Mouse (Mus musculus) left cerebral cortex, adult 11 months (tissue): ENCODE results near the gene Hsbp1.
"Not testable (repeated sequence)": the region's sequence is repeated elsewhere in the genome, so short reads cannot be mapped to it uniquely, and the experiment has no call there.

Experiments used
- DNase-seq: peaks from one replicate; pipeline ENCODE4 v3.0.0; 2022; ENCODE audit warnings: low spot score

Hsbp1 gene

DNA sequence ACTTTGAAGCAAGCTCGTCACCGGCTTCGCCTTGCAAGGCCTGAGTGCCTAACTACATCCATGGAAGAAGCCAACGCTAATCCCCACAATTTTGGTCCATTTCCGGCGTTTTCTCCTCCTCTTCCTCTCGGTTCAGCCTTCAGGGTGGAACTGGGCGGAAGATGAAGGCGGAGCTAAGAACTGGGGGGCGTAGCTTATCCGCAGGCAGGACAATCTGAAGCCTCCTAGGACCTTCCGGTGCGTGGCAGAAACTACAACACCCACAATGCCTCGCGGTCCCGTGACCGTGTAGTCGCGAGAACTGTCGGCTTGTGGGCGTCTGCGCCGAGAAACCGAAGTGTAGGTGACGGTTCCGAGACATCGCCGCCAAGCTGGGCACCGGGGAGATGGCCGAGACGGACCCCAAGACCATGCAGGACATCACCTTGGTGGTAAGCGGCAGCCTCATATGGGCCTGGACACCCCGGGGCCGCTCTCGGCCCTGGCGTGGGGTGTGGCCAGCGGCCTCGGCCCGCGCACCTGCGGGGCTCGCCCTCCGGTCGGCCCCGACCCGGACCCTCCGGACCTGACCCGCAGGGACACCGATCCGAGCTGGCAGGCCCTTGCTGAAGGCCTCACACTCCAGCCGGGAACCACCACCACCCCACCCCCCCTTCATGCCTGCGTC lies at the start of gene Hsbp1:
Gene Hsbp1, plus strand, starts transcription at position 299 of the 667 bp plus-strand sequence.
- DNase-seq, result peak; percentile 94

DNA sequence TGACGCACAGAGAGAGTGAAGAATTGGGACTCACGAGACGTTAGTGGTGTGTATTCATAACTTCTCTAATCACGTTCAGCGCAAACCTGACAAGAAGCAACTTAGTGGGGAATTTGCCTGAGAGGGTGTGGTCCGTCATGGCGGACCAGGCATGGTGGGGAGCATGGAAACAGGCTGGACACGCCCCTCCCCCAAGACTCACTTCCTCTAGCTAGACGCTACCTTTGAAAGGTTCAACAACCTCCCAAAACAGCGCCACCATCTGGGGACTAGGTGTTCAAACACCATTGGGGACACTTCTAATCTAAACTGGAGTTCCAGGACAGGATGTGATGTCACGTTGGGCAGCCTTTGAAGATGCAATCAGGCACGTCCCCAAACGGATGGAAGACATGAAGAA lies 48.8 kb upstream of the Hsbp1 start:
- DNase-seq, result no peak

DNA sequence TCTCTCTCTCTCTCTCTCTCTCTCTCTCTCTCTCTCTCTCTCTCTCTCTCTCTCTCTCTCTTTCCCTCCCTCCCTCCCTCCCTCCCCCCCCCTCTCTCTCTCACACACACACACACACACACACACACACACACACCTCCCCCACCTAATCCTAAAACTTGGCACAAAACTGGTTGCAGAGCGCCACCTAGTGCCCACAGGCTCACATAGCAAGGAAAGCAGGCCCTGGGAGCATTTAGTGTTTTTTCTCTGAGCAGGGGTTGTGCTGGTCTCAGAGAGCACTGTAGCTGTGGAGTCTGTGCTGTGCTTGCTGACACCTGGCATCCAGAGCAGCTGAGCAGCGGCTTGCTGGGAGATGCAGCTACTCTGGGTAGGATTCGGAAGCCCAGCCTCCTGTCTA lies 46.5 kb upstream of the Hsbp1 start:
- DNase-seq, result not testable (repeated sequence)

DNA sequence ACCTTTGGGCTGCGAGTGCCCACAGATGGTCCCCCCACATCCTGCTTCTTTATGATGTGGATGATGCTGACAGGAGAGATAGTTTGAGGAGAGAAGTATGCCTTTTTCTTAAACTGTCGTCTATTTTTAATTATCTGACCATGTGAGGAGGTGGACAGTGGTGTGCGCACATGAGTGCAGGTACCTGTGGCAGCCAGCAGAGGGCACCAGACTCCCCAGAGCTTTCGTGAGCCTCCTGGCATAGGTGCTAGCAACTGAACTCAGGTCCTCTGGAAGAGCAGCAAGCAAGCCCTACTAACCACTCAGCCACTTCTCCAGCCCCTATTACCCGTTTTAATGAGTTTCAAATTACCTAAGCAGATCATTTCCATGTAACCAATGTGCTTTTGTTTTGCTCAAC lies 44.0 kb upstream of the Hsbp1 start:
- DNase-seq, result no peak

DNA sequence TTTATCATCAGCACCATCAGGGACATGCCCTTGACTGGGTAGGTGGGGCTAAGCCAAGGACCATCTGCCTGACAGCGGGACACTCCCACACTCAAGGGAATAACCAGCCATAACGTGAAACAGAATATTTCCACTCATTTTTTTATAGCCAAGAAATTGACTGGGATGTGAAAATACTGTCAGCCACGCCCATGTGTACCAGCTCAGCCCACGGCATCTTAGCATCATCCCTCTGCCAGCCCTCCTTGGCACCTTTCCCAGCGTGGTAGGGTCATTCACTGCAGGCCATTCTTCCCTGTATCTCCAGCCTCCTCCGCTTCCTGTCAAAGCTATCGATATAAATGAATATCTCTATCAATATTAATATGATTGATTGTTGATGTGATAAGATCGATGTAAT lies 40.1 kb upstream of the Hsbp1 start:
- DNase-seq, result no peak

DNA sequence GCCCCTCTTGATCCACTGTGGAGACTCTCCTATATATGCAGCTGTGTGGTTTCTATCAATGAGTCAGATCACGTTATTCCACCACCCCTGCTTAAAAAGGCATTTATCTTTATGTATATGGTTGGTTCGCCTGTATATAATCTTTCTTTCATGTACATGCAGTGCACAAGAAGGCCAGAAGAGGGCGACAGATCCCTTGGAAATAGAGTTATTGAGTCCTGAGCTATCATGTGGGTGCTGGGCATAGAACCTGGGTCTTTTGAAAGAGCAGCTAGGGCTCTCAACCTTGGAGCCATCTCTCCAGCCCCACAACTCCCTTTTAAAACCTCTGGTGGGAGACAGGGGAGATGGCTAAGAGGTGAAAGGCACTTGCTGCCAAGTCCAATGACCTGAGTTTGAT lies 32.9 kb upstream of the Hsbp1 start:
- no peak for DNase-seq

DNA sequence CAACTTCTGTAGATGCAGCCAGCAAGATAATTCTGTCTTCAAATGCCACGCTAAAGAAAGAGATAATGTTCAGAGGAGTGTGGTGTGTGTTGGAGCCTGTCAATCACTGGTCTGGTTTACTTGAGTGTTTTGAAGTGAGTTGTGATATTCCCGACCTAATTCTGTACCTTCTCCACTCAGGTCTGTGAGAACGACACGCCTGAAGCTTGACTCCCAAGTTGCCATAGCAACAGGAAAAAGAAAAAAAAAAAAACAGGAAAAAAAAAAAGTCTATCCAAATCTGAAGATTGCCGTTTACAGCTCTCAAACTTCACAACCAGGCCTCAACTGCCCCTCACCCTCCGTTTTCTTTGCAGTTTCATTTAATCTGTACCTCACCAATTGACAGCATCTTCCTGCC lies 21.1 kb upstream of the Hsbp1 start:
- no peak for DNase-seq

DNA sequence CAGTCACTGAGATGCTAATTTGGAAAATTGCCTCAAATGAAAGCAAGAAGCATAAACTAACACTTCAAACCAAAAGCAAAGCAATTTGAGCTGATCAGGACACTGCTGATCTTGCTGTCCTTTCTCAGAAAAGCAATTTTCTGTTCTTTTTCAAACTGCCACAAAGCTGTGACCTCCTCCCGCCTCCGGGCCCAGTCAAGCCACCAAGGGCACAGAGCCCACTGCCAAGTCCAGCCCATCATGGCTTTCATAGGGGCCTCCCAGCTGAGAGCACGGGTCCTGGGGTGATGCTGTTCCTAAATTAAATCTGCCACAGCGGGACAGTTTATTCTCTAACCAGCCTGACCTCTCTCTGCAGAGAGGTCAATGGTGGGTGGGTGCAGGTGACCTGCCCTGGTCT lies 4.7 kb upstream of the Hsbp1 start:
- DNase-seq, result no peak

DNA sequence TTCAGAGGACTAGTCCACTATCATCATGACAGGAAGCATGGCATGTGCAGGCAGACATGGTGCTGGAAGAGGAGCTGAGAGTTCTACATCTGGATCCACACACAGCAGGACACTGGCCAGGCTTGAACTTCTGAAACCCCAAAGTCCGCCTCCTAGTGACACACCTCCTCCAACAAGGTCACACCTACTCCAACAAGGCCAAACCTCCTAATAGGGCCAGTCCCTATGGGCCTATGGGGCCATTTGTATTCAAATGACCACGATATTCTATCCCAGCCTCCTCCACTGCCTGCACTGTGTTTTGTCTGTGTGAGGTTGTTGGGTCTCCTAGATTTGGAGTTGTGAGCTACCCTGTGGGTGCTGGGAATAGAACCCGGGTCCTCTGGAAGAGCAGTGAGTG lies 682 bp upstream of the Hsbp1 start:
- DNase-seq, result no peak

DNA sequence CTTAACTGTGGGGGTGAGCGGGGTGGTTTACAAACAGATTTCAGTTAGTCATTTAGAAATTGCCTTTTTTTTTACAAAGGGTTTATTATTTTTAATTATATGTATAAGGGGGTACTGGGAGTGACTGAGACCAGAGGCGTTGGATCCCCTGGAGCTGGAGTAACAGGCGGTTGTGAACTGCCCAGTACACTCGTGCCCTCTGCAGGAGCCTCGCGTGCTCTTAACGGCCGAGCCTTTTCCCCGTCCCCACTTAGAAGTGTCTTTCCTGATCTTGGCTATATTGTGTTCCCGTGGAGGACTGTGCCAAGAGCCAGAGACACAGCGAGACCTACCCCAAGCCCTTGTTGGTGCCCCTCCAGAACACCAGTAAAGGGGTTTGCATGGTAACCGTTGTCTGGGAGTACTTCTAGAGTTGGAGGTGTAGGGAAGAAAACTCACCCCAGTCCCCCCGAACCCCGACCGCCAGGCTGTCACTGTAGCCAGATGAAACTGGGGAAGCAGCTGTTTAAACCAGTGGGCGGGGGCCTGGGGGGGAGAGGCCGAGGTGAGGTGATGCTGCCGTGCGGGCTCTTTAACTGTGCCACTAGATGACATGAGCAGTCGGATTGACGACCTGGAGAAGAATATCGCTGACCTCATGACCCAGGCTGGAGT lies 868 bp downstream of the Hsbp1 start:
- DNase-seq, result no peak

DNA sequence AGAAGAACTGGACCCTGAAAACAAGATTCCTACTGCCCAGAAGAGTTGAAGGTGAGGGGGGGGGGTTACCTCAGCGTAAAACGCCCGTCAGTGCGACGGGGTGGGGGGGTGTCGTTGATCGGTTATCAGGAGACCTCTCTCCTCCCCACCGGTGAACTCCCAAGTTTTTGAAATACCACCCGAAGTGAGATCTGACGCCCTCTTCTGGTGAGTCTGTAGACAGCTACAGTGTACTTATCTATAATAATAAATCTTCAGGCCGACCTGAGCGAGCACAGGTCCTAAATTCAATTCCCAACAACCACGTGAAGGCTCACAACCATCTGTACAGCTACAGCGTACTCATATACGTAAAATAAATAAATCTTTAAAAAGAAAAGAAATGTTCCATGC lies 1.4 kb downstream of the Hsbp1 start:
- no peak for DNase-seq

DNA sequence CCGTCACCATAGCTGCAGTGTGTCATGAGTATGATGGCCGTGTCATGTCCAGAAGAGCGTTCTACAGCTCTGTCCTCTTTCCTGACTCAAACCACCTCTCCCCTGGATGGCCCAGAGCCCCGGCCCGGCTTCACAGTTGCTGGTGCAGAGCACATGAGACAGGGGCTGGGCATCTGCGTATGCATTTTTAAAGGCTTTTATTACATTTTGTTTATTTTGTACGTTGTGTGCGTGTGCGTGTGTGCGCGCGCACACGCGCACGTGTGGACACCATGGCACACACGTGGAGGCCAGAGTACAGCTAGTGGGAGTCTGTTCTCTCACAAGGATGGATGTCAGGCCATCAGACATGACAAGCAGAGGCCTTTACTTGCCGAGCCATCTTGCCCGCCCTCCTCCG lies 7.4 kb downstream of the Hsbp1 start:
- DNase-seq, result no peak

DNA sequence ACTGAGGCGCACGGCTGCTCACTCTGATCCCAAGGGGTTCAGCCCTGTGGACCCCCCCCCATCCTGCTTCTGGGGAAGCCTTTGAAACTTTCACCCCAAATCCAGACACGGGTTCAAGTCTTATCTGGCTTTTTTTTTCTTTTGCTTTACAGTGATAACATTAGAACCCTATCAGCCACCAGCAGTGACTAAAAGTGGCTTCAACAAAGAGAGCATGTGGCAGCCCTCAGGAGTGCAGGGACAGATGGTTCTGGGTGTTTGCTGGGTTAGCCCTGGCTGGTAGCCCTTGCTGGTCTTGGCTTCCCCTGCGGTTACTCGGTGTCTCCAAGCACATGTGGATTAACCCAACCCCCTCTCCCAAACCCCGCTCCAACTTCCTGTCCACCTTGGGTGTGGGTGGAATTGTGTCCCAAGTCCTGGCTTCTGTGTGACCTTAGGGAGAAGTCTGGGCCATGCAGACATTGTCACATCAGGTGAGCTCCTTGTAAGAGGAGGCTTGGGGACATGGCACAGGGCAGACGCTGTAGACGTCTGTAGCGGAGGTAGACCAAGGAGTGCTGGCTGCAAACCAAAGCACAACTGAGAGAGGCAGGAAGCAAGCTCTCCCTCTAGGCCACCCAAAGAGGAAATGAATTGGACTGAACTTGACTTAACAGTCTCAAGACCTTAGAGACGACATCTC lies 8.8 kb downstream of the Hsbp1 start:
- no peak for DNase-seq

DNA sequence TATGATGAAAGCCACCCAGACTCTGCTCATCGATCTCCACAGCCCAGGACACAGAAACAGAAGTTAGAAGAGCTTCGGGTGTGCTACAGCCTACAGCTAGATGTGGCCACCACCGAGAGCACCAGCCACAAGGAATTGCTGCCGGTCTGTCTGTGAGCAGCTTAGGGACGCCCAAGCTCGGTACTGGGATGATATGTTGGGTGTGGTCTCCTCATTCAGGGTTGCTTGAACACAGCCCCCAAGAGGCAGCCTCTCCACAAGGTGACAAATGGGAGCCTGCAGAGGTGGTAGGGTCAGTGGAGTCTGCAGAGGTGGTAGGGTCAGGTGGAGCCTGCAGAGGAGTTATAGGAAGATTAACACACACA lies 9.4 kb downstream of the Hsbp1 start:
- DNase-seq, result no peak

DNA sequence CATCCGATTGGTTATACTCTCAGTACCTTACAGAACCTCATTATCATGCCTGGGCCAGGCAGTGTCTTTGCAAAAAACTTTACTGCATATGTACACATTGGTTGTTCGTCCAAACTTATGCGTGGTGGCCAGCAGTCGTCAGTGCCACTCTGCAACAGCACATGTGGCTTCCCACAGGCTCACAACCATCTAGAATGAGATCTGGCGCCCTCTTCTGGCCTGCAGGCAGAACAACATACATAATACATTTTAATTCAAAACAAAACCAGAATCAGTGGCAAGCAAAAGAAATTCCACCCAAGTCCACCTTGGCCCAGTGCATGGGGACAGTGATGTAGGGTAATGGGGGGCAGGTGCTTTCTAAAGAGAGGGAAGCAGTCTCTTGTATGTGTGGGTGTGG lies 12.3 kb downstream of the Hsbp1 start:
- not testable (repeated sequence) for DNase-seq

DNA sequence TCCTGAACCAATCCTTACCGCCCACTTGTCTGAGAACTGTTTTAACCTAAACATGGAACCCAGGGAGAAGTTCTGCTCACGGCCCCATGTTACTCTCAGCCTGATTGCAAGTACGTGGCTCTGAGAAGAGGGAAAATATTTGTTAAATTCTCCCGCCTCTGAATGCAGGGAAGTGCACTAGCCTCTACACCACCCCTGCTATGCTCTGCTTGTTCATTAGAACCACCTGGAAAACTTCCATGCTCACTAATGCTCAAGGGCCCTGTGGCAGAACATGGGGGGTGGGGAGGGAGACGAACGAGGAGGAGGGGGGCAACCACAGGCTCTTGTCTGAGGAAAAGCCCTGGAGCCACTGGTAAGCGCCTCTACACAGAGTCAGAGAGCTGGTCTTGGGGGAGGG lies 13.9 kb downstream of the Hsbp1 start:
- DNase-seq, result no peak

DNA sequence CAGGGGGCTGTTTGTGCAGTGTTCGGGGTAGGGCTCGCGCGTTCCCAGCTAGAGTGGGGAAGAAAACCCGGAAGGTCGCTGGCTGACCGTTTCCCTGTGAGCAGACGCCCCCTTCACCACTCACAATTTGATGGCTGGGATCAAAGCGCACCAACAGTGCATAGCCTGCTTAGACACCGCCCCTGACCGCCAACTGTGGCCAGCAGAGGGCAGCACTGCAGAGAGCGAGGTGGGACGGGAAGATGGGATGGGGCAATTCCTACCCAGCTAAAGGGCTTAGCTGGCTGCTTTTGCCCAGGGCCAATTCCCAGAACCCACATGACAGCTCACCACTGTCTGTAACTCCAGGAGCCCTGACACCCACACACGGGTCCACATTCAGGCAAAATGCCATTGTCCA lies 14.5 kb downstream of the Hsbp1 start:
- DNase-seq, result no peak

DNA sequence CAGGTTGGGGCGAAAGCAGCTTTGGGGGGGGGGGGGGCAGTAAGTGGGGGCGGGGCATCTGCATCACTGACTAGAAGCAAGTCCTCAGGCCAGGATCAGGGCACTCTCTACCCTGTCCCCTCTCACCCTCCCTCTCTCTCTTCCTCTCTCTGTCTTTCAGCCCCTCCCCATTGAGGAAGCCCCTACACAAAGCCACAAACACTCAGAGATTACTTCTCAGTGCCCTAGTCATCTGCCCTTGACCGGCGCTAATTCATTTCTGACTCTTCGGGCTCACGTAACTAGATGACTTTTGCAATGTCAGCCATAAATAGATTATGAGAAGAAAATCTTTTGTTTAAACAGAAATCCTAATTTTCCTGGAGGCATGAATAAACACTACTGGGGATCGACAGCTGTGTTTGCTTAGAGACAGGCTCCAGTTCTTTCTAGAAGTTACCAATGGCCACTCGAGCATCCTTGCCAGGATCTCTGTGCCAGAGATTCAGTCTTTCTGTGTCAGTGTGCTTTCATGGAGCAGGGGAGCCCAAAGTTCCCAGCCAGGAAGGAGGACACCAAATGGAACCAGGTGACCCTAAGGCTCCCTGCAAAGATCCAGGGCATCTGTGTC lies 16.5 kb downstream of the Hsbp1 start:
- DNase-seq, result no peak

DNA sequence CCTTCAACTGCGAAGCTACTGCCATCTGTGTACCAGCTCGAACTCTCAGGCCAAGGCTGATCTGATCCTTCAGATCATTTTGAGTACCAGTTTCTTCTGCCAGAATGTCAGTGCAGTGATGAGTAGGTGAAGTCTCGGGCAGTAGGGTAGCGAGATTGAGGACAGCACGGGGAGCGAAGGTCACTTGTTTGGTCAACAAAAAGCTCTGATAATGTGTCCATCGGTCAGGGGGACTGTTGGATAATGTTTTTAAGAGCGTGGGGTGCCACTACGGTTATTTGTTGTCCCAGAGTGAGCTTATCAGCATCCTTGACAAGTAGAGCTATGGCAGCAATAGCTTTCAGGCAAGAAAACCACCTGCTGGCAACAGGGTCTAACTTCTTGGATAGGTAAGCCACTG lies 30.4 kb downstream of the Hsbp1 start:
- DNase-seq, result not testable (repeated sequence)

DNA sequence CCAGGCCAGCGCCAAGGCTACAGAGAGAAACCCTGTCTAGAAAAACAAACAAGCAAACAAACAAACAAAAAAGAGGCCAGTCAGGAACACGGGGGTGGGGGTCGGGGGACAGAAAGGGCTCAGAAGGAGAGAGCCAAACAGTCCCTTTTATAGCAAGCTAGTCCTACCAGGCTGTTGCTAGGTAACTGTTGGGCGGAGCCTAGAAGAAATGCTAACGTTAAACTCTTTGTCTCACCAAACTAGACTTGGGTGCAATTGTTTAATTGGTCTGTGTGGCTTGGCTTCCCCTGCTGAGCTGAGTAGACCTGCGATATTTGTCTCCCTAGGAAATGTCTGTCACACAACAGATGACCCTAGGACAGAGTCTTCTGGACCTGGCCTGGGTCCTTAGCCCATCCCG lies 34.2 kb downstream of the Hsbp1 start:
- no peak for DNase-seq

DNA sequence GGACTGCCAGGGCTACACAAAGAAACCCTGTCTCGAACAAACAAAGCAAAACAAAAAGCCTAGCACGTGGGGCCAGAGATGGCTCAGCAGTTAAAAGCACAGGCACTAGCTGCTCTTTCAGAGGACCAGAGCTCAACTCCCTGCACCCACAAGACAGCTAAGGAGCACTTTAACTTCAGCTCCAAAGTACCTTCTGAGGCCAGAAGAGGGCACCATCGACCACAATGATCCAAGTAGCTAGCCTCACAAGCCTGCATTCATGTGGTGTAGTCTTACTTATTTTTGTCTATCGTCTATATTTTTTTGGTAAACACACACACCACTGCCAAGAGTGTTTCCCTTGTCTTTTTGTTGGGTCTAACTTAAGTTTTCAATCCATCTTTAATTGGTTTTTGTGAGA lies 36.3 kb downstream of the Hsbp1 start:
- no peak for DNase-seq

DNA sequence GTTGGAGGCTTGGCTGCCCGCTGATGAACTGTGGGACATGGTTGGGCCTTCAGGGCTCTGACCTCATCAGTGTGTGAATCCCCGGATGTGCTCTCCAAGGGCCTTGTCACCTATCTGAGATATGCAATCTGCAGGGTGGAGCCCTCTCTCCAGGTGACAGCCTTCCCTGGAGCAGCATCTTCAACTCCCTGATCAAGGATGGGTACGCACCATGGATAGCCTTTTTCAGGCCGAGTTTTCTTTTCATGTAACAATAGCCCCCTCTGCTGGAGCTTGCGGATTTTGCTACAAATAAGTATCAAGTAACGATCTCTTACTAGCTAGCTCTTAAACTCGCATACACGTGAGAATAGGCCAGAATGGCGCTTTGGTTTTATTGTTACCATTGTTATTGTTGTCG lies 40.2 kb downstream of the Hsbp1 start:
- peak; percentile 67 for DNase-seq

DNA sequence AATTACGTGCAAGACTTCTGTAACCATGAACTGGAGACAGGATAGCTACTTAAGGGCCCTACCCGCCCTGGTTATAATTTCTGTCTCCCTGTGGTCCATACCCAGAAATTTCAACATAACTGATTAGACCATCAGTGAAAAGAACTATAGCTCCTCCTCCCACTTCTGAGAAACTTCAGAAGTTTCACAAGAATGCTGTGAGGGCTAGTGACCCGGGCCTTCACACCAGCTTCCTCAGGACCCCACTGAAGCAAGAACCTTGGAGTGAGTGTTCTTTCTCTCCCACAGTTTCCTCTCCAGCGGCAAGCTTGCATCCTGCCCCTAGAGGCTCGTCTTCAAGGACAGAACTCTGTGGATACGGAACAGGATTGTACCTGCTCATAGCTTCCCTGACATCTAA lies 41.6 kb downstream of the Hsbp1 start:
- DNase-seq, result no peak
